24 mouse cellular contexts compared by ENCODE assay signal in genomic region chr17:70287708-70288107, GRCm38 (mm10).
"Had no signal": no experiment of that assay in that cellular context is flagged by ENCODE, and none has a peak within 500 bp of the region (broad histone marks: within the 10 kb centered on the region; RNA-seq: fewer than 3 reads in every experiment).

No protein-coding gene starts in this region.

- H3K27me3 ChIP-seq: heart, embryonic 13.5 days; heart, embryonic 15.5 days; hindbrain, embryonic 13.5 days; hindbrain, embryonic 15.5 days; limb, embryonic 13.5 days; limb, embryonic 15.5 days; liver, embryonic 12.5 days had no signal

- H3K27ac ChIP-seq: heart, adult 2 months; heart, embryonic 13.5 days; heart, embryonic 15.5 days; hindbrain, embryonic 13.5 days; hindbrain, embryonic 15.5 days; hindbrain, postnatal 0 days; limb, embryonic 13.5 days; limb, embryonic 15.5 days; liver, embryonic 12.5 days; liver, embryonic 14.5 days had no signal

- H3K4me2 ChIP-seq: heart, embryonic 11.5 days; heart, embryonic 13.5 days; heart, embryonic 15.5 days; hindbrain, embryonic 13.5 days; hindbrain, embryonic 15.5 days; limb, embryonic 13.5 days; limb, embryonic 15.5 days; liver, embryonic 12.5 days had no signal

- H3K4me3 ChIP-seq: heart, adult 2 months; heart, embryonic 13.5 days; heart, embryonic 15.5 days; hindbrain, embryonic 13.5 days; hindbrain, embryonic 15.5 days; limb, embryonic 13.5 days; limb, embryonic 15.5 days; liver, embryonic 12.5 days had no signal

- H3K4me1 ChIP-seq: heart, embryonic 13.5 days; heart, embryonic 15.5 days; hindbrain, embryonic 13.5 days; hindbrain, embryonic 15.5 days; limb, embryonic 13.5 days; limb, embryonic 15.5 days; liver, embryonic 12.5 days had no signal

- H3K9ac ChIP-seq: heart, embryonic 13.5 days; heart, embryonic 15.5 days; hindbrain, embryonic 13.5 days; hindbrain, embryonic 15.5 days; limb, embryonic 13.5 days; limb, embryonic 15.5 days; liver, embryonic 12.5 days; liver, embryonic 14.5 days had no signal

- ATAC-seq: hindbrain, postnatal 0 days; intestine, embryonic 16.5 days; liver, embryonic 12.5 days had no signal

- H3K36me3 ChIP-seq: heart, embryonic 13.5 days; heart, embryonic 15.5 days; hindbrain, embryonic 13.5 days; hindbrain, embryonic 15.5 days; limb, embryonic 13.5 days; limb, embryonic 15.5 days; liver, embryonic 12.5 days had no signal

- DNase-seq: gastrocnemius, postnatal 14 days; gastrocnemius, postnatal 36 days; heart, adult 11 months; heart, adult 2 months; heart, postnatal 14 days; heart, postnatal 36 days; kidney, adult 11 months; kidney, postnatal 10 days; kidney, postnatal 36 days; layer of hippocampus, adult 9-11 months; layer of hippocampus, postnatal 36 days; left cerebral cortex, postnatal 4 days; lung, adult 18-20 months had no signal

- H3K9me3 ChIP-seq: heart, embryonic 13.5 days; heart, embryonic 15.5 days; hindbrain, embryonic 13.5 days; hindbrain, embryonic 15.5 days; limb, embryonic 13.5 days; limb, embryonic 15.5 days; liver, embryonic 12.5 days had no signal
